ENCODE assay signal across 15 mouse cellular contexts in genomic region chr8:127985616-127986015, GRCm38 (mm10).
DNase-seq lines count a peak whose midpoint lies in the region; ATAC-seq and TF ChIP-seq lines count a peak whose summit lies in the region.
"Had no signal": no experiment of that assay in that cellular context is flagged by ENCODE, and none has a peak within 500 bp of the region (broad histone marks: within the 10 kb centered on the region; RNA-seq: fewer than 3 reads in every experiment).

No protein-coding gene starts in this region.

- no peak for DNase-seq in hindbrain, embryonic 10.5 days (ENCODE audit: low spot score)
- peak; percentile 40 for DNase-seq in brain, embryonic 14.5 days (ENCODE audit: low read depth)
- DNase-seq in cerebellum, adult 18-20 months, result peak; percentile 3 to 7
- peak; percentile 28 to 56 for DNase-seq in heart, postnatal 14 days
- no peak for DNase-seq in forebrain, postnatal 0 days
- DNase-seq: gastrocnemius, postnatal 25 days; kidney, adult 18-20 months; right cerebral cortex, postnatal 25 days; thymus, adult 2 months had no signal

- H3K9me3 ChIP-seq in hindbrain, embryonic 12.5 days (replicated peaks), result no peaks in the 10 kb centered on the region
- H3K9me3 ChIP-seq in hindbrain, embryonic 10.5 days, result no peaks in the 10 kb centered on the region
- H3K9me3 ChIP-seq in liver, embryonic 12.5 days (replicated peaks), result no peaks in the 10 kb centered on the region
- H3K9me3 ChIP-seq in forebrain, postnatal 0 days (ENCODE audit: low read length), result no peaks in the 10 kb centered on the region
- H3K9me3 ChIP-seq: midbrain, embryonic 10.5 days had no signal

- H3K9ac ChIP-seq in hindbrain, embryonic 12.5 days, result no peak overlapping the region
- no peak overlapping the region for H3K9ac ChIP-seq in liver, embryonic 12.5 days
- H3K9ac ChIP-seq in forebrain, postnatal 0 days, result no peak overlapping the region
- H3K9ac ChIP-seq: liver, embryonic 14.5 days had no signal

- WGBS in hindbrain, embryonic 12.5 days, result 41% methylated on average over 6 of the region's 6 CpGs
- WGBS in hindbrain, embryonic 10.5 days, result 50% methylated on average over 6 of the region's 6 CpGs
- 64% methylated on average over 6 of the region's 6 CpGs for WGBS in liver, embryonic 12.5 days (ENCODE audit: insufficient replicate concordance)
- WGBS in forebrain, postnatal 0 days, result 70% methylated on average over 6 of the region's 6 CpGs

- H3K27me3 ChIP-seq in hindbrain, embryonic 12.5 days, result no peaks in the 10 kb centered on the region
- H3K27me3 ChIP-seq in hindbrain, embryonic 10.5 days (ENCODE audit: insufficient read depth, poor library complexity, severe bottlenecking), result 0 out of 2 replicates have a peak, but pooled peaks cover 3% of the 10 kb centered on the region
- H3K27me3 ChIP-seq in liver, embryonic 12.5 days (replicated peaks), result no peaks in the 10 kb centered on the region
- no peaks in the 10 kb centered on the region for H3K27me3 ChIP-seq in forebrain, postnatal 0 days (ENCODE audit: insufficient read depth, low read length)

- H3K4me2 ChIP-seq in hindbrain, embryonic 12.5 days (replicated peaks), result no peak overlapping the region
- H3K4me2 ChIP-seq in liver, embryonic 12.5 days, result no peak overlapping the region
- no peak overlapping the region for H3K4me2 ChIP-seq in forebrain, postnatal 0 days (ENCODE audit: low read depth)

- H3K36me3 ChIP-seq in hindbrain, embryonic 12.5 days, result no peaks in the 10 kb centered on the region
- H3K36me3 ChIP-seq in hindbrain, embryonic 10.5 days, result no peaks in the 10 kb centered on the region
- H3K36me3 ChIP-seq in liver, embryonic 12.5 days, result no peaks in the 10 kb centered on the region
- H3K36me3 ChIP-seq in forebrain, postnatal 0 days (ENCODE audit: insufficient read depth), result no peaks in the 10 kb centered on the region
- H3K36me3 ChIP-seq: midbrain, embryonic 10.5 days had no signal

- ATAC-seq in hindbrain, embryonic 12.5 days (ENCODE audit: low FRiP score), result peak; percentile 61
- ATAC-seq in liver, embryonic 12.5 days, result no peak
- no peak for ATAC-seq in forebrain, postnatal 0 days
- ATAC-seq: CD4-positive, CD25-positive, alpha-beta regulatory T cell, adult 4 months had no signal

- no peak overlapping the region for H3K27ac ChIP-seq in hindbrain, embryonic 12.5 days
- no peak overlapping the region for H3K27ac ChIP-seq in hindbrain, embryonic 10.5 days
- H3K27ac ChIP-seq in liver, embryonic 12.5 days, result no peak overlapping the region
- no peak overlapping the region for H3K27ac ChIP-seq in forebrain, postnatal 0 days (ENCODE audit: low read depth, low read length)
- H3K27ac ChIP-seq: liver, embryonic 14.5 days; midbrain, embryonic 10.5 days had no signal

- peaks cover 5% of the 10 kb centered on the region for H3K4me1 ChIP-seq in hindbrain, embryonic 12.5 days
- peaks cover 10% of the 10 kb centered on the region for H3K4me1 ChIP-seq in hindbrain, embryonic 10.5 days (replicated peaks)
- H3K4me1 ChIP-seq in liver, embryonic 12.5 days, result no peaks in the 10 kb centered on the region
- H3K4me1 ChIP-seq in forebrain, postnatal 0 days (ENCODE audit: insufficient read depth), result no peaks in the 10 kb centered on the region

- no peak overlapping the region for H3K4me3 ChIP-seq in hindbrain, embryonic 12.5 days
- H3K4me3 ChIP-seq in hindbrain, embryonic 10.5 days, result no peak overlapping the region
- no peak overlapping the region for H3K4me3 ChIP-seq in liver, embryonic 12.5 days
- H3K4me3 ChIP-seq in forebrain, postnatal 0 days (ENCODE audit: low read depth, low read length), result no peak overlapping the region
- H3K4me3 ChIP-seq: midbrain, embryonic 10.5 days; myocyte had no signal

- TF ChIP-seq POLR2A in brain, embryonic 14.5 days (IDR thresholded peaks at IDR 0.05; ENCODE audit: borderline replicate concordance, extremely low read depth, insufficient read depth, insufficient read length, poor library complexity, severe bottlenecking), result no peak

- TF ChIP-seq CTCF in brain, embryonic 14.5 days (IDR thresholded peaks at IDR 0.05; ENCODE audit: borderline replicate concordance, extremely low read depth, insufficient read depth, insufficient read length), result no peak
- no peak for TF ChIP-seq CTCF in forebrain, postnatal 0 days (IDR thresholded peaks at IDR 0.05; ENCODE audit: low read depth)

- intact Hi-C loops in heart, postnatal 14 days (cut with DNase I), result no loop called here

Comparison
In these comparisons a context has a peak if more than half of its experiments do, and no peak if none do; other contexts are left out.
1. DNase-seq: peak in brain, embryonic 14.5 days (single experiment), cerebellum, adult 18-20 months (2 of 2) and heart, postnatal 14 days (2 of 2); none in hindbrain, embryonic 10.5 days (single experiment) and forebrain, postnatal 0 days (single experiment).